Mouse (Mus musculus): Measurements from ENCODE around the gene Trpv1.

The Trpv1 gene

GRCm38 (mm10) chr11:73233992-73234391 lies at the start of gene Trpv1:
Gene Trpv1 (plus strand): TSS chr11:73234292.
- DNase-seq (ENCODE audit: low spot score in 2 of 2), result no peak

- DNase-seq (ENCODE audit: low spot score in 2 of 2), result no peak
Measured at GRCm38 (mm10) chr11:73185872-73186615, 48.0 kb upstream of the Trpv1 start.

GRCm38 (mm10) chr11:73187231-73187630 lies 46.9 kb upstream of the Trpv1 start:
- DNase-seq (ENCODE audit: low spot score in 2 of 2), result no peak

- DNase-seq (ENCODE audit: low spot score in 2 of 2), result no peak
Measured at GRCm38 (mm10) chr11:73193047-73193446, 41.0 kb upstream of the Trpv1 start.

- DNase-seq (ENCODE audit: low spot score in 2 of 2), result no peak
Measured at GRCm38 (mm10) chr11:73194444-73194843, 39.6 kb upstream of the Trpv1 start.

- no peak for DNase-seq (ENCODE audit: low spot score in 2 of 2)
Measured at GRCm38 (mm10) chr11:73198190-73198589, 35.9 kb upstream of the Trpv1 start.

- peak in 1 of 2 experiments; percentile 85 for DNase-seq (ENCODE audit: low spot score in 2 of 2)
Measured at GRCm38 (mm10) chr11:73198603-73199229, 35.4 kb upstream of the Trpv1 start, which contains the start of gene Ctns. Gene Ctns (minus strand): TSS chr11:73199042.

- peak; percentile 94 for DNase-seq (ENCODE audit: low spot score in 2 of 2)
Measured at GRCm38 (mm10) chr11:73199230-73199712, 34.8 kb upstream of the Trpv1 start, which contains the start of gene Shpk. Gene Shpk (plus strand): TSS chr11:73199460.

DNA sequence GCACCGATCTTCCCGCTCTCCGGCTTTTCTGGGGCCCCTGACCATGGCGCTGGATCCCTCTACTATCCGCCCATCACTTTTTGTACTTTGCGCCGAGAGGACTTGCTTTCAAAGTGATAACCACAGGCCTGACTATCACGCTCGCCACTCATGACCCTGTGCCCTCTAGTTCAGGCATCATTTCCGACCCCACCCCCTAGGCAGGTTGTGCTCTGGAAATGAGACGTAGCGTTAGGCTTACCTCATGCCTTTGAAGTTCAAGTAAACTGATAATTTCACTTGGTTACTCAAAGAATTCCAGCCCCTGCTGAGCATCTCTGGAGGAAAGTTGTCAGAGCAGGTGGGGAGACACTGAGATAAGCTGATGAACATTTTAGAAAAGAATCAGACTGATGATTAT lies 34.2 kb upstream of the Trpv1 start:
- DNase-seq (ENCODE audit: low spot score in 2 of 2), result no peak

DNA sequence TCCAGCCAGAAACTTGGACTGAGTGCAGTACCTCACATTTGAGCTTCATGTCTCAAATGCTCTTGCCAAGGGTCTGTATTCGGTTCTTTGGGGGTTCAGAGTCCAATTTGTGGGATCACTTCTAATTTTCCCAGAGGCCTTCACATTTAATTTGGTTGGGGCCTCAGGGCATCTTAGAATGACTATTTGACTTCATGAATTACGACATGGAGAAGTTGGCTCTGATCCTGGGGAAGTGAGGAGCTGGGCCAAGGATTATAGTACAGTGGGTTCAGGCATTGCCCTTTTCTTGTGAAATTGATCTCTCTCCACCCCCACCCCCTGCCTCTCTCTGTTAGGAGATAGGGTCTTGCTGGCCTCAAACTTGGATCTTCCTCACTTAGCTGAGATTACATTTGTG lies 33.1 kb upstream of the Trpv1 start:
- peak in 1 of 2 experiments; percentile 45 for DNase-seq (ENCODE audit: low spot score in 2 of 2)

DNA sequence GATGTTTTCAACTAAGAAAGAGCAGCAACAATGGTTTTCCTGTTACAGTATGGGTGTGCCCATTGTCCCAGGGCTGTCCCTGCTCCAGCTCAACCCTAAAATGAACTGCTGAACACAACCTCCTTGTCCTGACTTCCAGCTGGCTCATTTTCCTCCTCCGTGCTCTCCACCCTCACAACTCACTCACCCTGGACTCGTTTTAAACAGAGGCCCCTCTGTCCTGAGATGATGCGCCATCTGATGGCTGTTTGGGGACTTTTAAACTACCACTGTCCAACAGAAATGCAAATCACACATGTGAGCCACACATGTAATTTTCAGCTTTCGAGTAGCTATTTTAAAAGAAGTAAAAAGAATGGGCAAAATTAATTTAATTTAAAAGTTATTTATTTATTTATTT lies 32.5 kb upstream of the Trpv1 start:
- DNase-seq (ENCODE audit: low spot score in 2 of 2), result no peak

DNA sequence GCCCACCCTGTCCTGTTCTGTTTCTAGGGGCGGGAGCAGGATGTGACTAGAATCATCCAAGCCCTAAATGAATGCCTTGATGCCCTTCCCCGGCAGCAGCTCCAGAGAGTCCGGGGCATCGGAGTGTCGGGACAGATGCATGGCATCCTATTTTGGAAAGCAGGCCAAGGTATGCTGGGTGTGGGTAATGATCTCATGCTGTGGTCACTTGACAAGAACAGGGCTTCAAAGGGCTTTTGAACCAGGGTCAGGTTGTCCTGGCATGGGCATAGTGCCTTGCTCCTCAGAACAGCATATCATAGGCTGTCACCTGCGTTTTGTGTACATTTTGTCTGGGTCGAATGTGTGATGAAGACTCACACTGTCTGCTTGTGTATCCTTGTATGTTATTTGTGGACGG lies 30.2 kb upstream of the Trpv1 start:
- no peak for DNase-seq (ENCODE audit: low spot score in 2 of 2)

DNA sequence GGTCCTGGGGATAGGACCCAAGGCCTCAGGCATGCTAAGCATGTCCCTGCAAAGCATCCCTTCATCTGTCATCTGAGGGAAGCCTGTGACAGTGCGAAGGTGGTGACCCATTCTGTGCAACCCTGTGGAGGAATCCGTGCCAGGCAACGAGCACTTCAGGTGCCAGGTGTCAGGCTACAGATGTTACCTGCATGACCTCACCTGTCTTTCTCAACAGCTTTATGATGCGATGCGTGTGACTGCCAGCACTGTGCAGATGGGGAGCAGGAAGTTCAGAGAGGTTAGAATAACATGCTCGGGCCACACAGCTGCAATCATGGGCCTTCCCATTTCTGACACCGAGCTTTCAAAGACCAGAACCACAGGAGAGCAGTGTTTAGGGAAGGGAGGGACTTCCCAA lies 28.9 kb upstream of the Trpv1 start:
- DNase-seq (ENCODE audit: low spot score in 2 of 2), result no peak

DNA sequence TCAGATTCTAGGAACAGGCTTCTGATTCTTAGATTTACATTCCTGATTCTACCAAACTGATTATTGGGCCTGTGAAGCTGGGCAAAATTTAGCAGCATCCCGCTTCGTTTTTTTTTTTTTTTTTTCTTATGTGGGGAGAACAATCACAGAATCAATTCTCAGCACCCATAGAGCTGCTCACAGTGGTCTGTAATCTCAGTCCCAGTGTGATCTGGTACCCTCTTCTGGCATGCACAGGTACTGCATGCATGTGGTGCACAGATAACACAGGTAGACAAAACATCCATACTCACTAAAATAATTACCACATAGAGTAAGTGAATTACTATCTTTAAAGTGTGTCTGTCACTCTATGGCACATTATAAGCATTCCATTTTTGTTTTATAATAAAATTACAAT lies 26.5 kb upstream of the Trpv1 start:
- no peak for DNase-seq (ENCODE audit: low spot score in 2 of 2)

GRCm38 (mm10) chr11:73213956-73214355 lies 20.1 kb upstream of the Trpv1 start:
- DNase-seq (ENCODE audit: low spot score in 2 of 2), result no peak

GRCm38 (mm10) chr11:73219671-73220070 lies 14.4 kb upstream of the Trpv1 start:
- no peak for DNase-seq (ENCODE audit: low spot score in 2 of 2)

DNA sequence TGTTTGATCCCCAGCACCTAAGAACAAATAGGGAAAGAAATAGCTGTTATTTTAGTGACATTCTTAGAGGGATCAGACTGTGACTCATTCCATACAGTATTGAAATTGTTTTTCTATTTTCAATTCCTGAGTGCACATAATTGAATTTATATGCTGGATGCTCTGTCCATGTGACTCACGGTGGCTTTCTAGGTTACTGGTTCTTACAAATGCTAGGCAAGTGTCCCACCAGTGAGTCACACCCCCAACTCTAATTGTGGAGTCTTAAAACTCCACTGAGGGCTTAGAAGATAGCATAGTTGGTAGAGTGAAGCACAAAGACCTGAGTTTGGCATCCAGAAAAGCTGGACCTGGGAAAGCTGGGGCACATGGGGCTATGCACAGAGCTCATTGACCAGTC lies 13.4 kb upstream of the Trpv1 start:
- DNase-seq (ENCODE audit: low spot score in 2 of 2), result no peak

GRCm38 (mm10) chr11:73222846-73223245 lies 11.2 kb upstream of the Trpv1 start:
- no peak for DNase-seq (ENCODE audit: low spot score in 2 of 2)

DNA sequence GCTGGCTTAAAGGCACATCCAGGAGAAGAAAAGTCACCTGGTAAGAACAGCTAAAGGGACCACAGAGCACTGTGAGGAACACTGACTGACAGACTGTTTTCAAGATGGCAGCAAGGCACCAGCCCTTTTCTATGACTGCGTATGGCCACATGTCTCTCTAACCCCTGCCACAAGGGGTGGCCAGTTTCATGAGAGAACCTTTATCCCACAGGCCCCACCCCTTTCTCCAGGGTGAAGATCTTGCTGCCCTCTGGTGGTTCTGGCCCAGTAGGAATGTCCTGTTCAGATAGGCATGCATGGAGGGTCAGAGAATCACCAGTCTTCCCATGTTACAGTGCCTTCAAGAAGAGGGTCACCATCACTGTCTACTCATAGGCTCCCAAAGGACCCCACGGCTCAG lies 10.1 kb upstream of the Trpv1 start:
- DNase-seq (ENCODE audit: low spot score in 2 of 2), result peak in 1 of 2 experiments; percentile 30

- DNase-seq (ENCODE audit: low spot score in 2 of 2), result no peak
Measured at GRCm38 (mm10) chr11:73225856-73226255, 8.2 kb upstream of the Trpv1 start.

DNA sequence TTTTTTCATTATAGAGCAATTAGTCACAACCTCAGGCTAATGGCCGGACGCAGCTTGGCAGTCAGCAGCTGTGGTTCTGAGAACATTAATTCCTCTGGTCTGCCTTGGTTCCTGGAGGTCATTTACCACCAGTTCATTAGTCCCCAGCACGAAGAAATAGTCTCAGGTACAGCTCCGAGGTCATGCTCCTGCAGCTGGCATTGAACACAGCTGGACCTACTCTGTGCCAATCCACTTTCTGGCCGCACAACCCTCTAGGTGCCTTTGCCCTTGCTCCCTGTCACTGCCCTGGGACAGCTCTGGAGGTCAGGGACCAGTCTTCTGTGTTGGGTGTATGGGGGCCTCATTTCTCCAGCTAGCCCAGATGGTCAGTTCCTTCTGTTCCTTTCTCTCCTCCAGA lies 5.2 kb upstream of the Trpv1 start:
- no peak for DNase-seq (ENCODE audit: low spot score in 2 of 2)

DNA sequence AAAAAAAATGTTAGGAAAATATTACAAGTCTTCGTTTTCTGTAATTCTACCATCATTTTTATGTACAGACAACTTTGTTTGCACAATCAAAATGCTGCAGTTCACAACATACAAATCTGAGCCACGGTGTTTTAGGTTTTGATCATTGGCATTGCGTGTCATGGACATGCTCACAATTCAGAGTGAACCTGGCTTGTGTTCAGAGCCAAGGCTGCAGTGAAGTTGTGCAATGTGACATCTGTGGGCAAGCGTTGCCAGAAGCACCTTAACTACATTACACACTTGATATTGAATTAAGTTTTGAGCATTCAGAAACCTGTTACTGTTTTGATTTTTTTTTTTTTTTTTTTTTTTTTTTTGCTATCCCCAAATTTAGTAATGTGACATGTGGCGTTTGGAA lies 4.0 kb upstream of the Trpv1 start:
- DNase-seq (ENCODE audit: low spot score in 2 of 2), result no peak

- DNase-seq (ENCODE audit: low spot score in 2 of 2), result no peak
Measured at GRCm38 (mm10) chr11:73232513-73232912, 1.6 kb upstream of the Trpv1 start.

All from urinary bladder, postnatal 36 days (tissue).